ENCODE assay signal across 7 mouse cellular contexts in the genomic region with DNA sequence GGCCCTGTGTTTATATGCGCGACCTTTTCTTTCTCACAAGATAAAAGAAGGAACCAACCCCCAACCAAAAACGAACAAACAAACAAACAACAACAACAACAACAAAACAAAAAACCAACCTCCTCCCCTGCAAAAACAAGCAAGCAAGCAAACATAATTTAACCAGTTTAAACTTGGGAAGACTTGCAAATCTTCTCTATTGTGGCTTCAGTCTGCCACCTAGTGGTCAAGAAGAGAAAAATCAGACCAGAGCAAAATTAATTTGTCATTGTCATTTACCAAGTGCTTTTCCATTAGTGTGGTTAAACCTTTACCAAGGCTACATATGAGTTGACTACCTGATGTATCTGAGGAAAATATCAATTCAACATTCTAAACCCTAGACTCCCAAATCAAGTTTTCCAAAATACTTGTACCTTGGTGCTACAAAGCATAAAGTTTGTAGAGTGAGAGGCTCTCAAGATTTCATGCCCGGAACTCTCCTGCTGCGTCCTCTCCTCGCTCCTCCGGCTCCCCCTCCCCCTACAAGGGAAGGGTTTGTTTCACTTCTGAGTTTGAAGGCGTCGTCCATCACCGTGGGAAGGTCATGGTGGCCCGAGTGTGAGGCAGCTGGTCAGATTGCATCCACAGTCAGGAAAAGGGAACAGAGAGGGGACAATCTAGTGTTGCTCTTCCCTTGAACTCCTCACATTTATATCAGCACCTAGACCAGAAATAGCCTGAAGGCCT. TPM values are rescaled to one million over a fixed set of nuclear protein-coding genes. Genes with fewer than 3 reads are reported as not detected.
A peak's percentile ranks its signal among the peaks of the same experiment; 100 is the strongest.
DNase-seq lines count a peak whose midpoint lies in the region; ATAC-seq and TF ChIP-seq lines count a peak whose summit lies in the region.

No protein-coding gene starts in this region.

- H3K9me3 ChIP-seq in liver, embryonic 14.5 days (ENCODE audit: control insufficient read depth, low read length): no peaks in the 10 kb centered on the region
- H3K9me3 ChIP-seq in liver, embryonic 12.5 days (replicated peaks): no peaks in the 10 kb centered on the region

- 22% methylated on average over 11 of the region's 11 CpGs for WGBS in liver, embryonic 14.5 days (ENCODE audit: insufficient replicate concordance)
- WGBS in liver, embryonic 12.5 days (ENCODE audit: insufficient replicate concordance): 23% methylated on average over 11 of the region's 11 CpGs

- no peaks in the 10 kb centered on the region for H3K36me3 ChIP-seq in liver, embryonic 14.5 days (replicated peaks; ENCODE audit: control insufficient read depth, insufficient read depth, low read depth)
- no peaks in the 10 kb centered on the region for H3K36me3 ChIP-seq in liver, embryonic 12.5 days

- TF ChIP-seq CTCF in liver, embryonic 14.5 days (IDR thresholded peaks at IDR 0.05; ENCODE audit: low read depth): peak; percentile 65

- H3K27me3 ChIP-seq in liver, embryonic 14.5 days (ENCODE audit: control insufficient read depth, insufficient read depth, low read length): no peaks in the 10 kb centered on the region
- H3K27me3 ChIP-seq in liver, embryonic 12.5 days (replicated peaks): no peaks in the 10 kb centered on the region; the same call in 1 of the 2 replicates

- no peak overlapping the region for H3K4me3 ChIP-seq in liver, embryonic 14.5 days (ENCODE audit: insufficient read depth in 1 of 2, low read depth in 2 of 2, low read length in 2 of 2)
- no peak overlapping the region for H3K4me3 ChIP-seq in liver, embryonic 12.5 days

- no peak overlapping the region for H3K4me2 ChIP-seq in liver, embryonic 14.5 days (ENCODE audit: low read depth)
- H3K4me2 ChIP-seq in liver, embryonic 12.5 days: no peak overlapping the region

- H3K9ac ChIP-seq in liver, embryonic 14.5 days (replicated peaks): no peak overlapping the region
- no peak overlapping the region for H3K9ac ChIP-seq in liver, embryonic 12.5 days

- no peak for ATAC-seq in liver, embryonic 14.5 days (ENCODE audit: insufficient read depth)
- ATAC-seq in liver, embryonic 12.5 days: no peak
- ATAC-seq in erythroblast, adult 5-6 weeks (replicated peaks; ENCODE audit: low FRiP score, poor library complexity, severe bottlenecking): peak; percentile 67; the same call in 1 of the 2 replicates
- ATAC-seq in megakaryocyte, adult 5-6 weeks (ENCODE audit: poor library complexity, severe bottlenecking): peak; percentile 79
- no peak for ATAC-seq in cerebellum, adult (ENCODE audit: insufficient number of reproducible peaks, low FRiP score, low TSS enrichment)

- no peak overlapping the region for H3K27ac ChIP-seq in liver, embryonic 14.5 days
- no peak overlapping the region for H3K27ac ChIP-seq in liver, embryonic 12.5 days

- peak in 1 of 3 experiments; percentile 46 for DNase-seq in liver, embryonic 14.5 days (ENCODE audit: low read depth in 3 of 3, low spot score in 3 of 3)
- peak; percentile 36 for DNase-seq in T-cell, adult 2 months (ENCODE audit: low spot score)
- DNase-seq in urinary bladder, postnatal 14 days (ENCODE audit: low spot score): no peak

- no peaks in the 10 kb centered on the region for H3K4me1 ChIP-seq in liver, embryonic 14.5 days (replicated peaks; ENCODE audit: control insufficient read depth in 2 of 2, insufficient read depth in 2 of 2, low read length in 1 of 2)
- no peaks in the 10 kb centered on the region for H3K4me1 ChIP-seq in liver, embryonic 12.5 days

- TF ChIP-seq EP300 in liver, embryonic 14.5 days (IDR thresholded peaks at IDR 0.05; ENCODE audit: low read depth): no peak

RNA-seq across cellular contexts. Expression of a gene that starts 8.0 kb away (rescaled TPM):
- 6.5 and 17.1 TPM in 2 replicates for polyA plus RNA-seq in liver, embryonic 14.5 days (2012; rRNA removed)
- polyA plus RNA-seq in liver, embryonic 14.5 days (2014; fragmentation: Nextera tagmentation; extraction: Ambion mirVana): 177 and 178 TPM in 2 replicates
- polyA plus RNA-seq in liver, embryonic 12.5 days (2016; fragmentation: Nextera tagmentation; extraction: Ambion mirVana): 184 and 199 TPM in 2 replicates
- total RNA-seq in erythroblast, adult 5-6 weeks (2015; ENCODE audit: low replicate concordance): 51.0 and 64.0 TPM in 2 replicates
- total RNA-seq in erythroblast, adult 5-6 weeks (2017; ENCODE audit: low replicate concordance): 20.4 and 27.0 TPM in 2 replicates
- 107 and 122 TPM in 2 replicates for total RNA-seq in megakaryocyte, adult 5-6 weeks (2015)
- total RNA-seq in megakaryocyte, adult 5-6 weeks (2017): 42.3 and 45.5 TPM in 2 replicates

RNA-seq across cellular contexts. Expression of a gene that starts 10.8 kb away (rescaled TPM):
- polyA plus RNA-seq in liver, embryonic 14.5 days (2012; rRNA removed): not detected in 2 replicates
- not detected in 2 replicates for polyA plus RNA-seq in liver, embryonic 14.5 days (2014; fragmentation: Nextera tagmentation; extraction: Ambion mirVana)
- not detected in 2 replicates for polyA plus RNA-seq in liver, embryonic 12.5 days (2016; fragmentation: Nextera tagmentation; extraction: Ambion mirVana)
- 4.4 TPM in 1 of 2 replicates, not detected in the other for total RNA-seq in erythroblast, adult 5-6 weeks (2015; ENCODE audit: low replicate concordance)
- total RNA-seq in erythroblast, adult 5-6 weeks (2017; ENCODE audit: low replicate concordance): not detected in 2 replicates
- 0.55 and 0.80 TPM in 2 replicates for total RNA-seq in megakaryocyte, adult 5-6 weeks (2015)
- total RNA-seq in megakaryocyte, adult 5-6 weeks (2017): 0.40 and 1.7 TPM in 2 replicates

RNA-seq across cellular contexts. Expression of a gene that starts 28.3 kb away (rescaled TPM):
- polyA plus RNA-seq in liver, embryonic 14.5 days (2012; rRNA removed): 111 and 159 TPM in 2 replicates
- polyA plus RNA-seq in liver, embryonic 14.5 days (2014; fragmentation: Nextera tagmentation; extraction: Ambion mirVana): 55.9 and 66.5 TPM in 2 replicates
- 99.9 and 102 TPM in 2 replicates for polyA plus RNA-seq in liver, embryonic 12.5 days (2016; fragmentation: Nextera tagmentation; extraction: Ambion mirVana)
- 120 and 145 TPM in 2 replicates for total RNA-seq in erythroblast, adult 5-6 weeks (2015; ENCODE audit: low replicate concordance)
- 151 and 206 TPM in 2 replicates for total RNA-seq in erythroblast, adult 5-6 weeks (2017; ENCODE audit: low replicate concordance)
- 299 and 324 TPM in 2 replicates for total RNA-seq in megakaryocyte, adult 5-6 weeks (2015)
- 454 and 463 TPM in 2 replicates for total RNA-seq in megakaryocyte, adult 5-6 weeks (2017)

Comparison
In these comparisons a context has a peak if more than half of its experiments do, and no peak if none do; other contexts are left out.
1. ATAC-seq: peak in erythroblast, adult 5-6 weeks (single experiment) and megakaryocyte, adult 5-6 weeks (single experiment); none in liver, embryonic 14.5 days (single experiment), liver, embryonic 12.5 days (single experiment) and cerebellum, adult (single experiment).